Mouse (Mus musculus) hindlimb bud, embryonic 11.5 days (tissue): Measurements from ENCODE around the gene Leo1.
A peak's percentile ranks its signal among the peaks of the same experiment; 100 is the strongest.

Source experiments
- DNase-seq: peaks from one replicate; pipeline ENCODE4 v3.0.0-alpha.2; 2012; ENCODE audit warnings: low read depth, low spot score; ENCODE audit errors: extremely low spot score

Gene Leo1

GRCm38 (mm10) chr9:75440796-75441666, at the start of gene Leo1:
Gene Leo1 (plus strand): TSS chr9:75441524.
- peak; percentile 74 for DNase-seq

- no peak for DNase-seq
Measured at GRCm38 (mm10) chr9:75393251-75393650, 48.1 kb upstream of the Leo1 start.

- DNase-seq = no peak
Measured at GRCm38 (mm10) chr9:75395971-75396370, 45.4 kb upstream of the Leo1 start.

GRCm38 (mm10) chr9:75399069-75399468, 42.3 kb upstream of the Leo1 start:
- DNase-seq = no peak

GRCm38 (mm10) chr9:75400639-75401038, 40.7 kb upstream of the Leo1 start:
- no peak for DNase-seq

GRCm38 (mm10) chr9:75401593-75402504, 39.5 kb upstream of the Leo1 start:
- no peak for DNase-seq

GRCm38 (mm10) chr9:75403520-75403919, 37.8 kb upstream of the Leo1 start:
- DNase-seq = no peak

GRCm38 (mm10) chr9:75406121-75406520, 35.2 kb upstream of the Leo1 start:
- no peak for DNase-seq

GRCm38 (mm10) chr9:75407803-75408202, 33.5 kb upstream of the Leo1 start:
- DNase-seq = no peak

- DNase-seq = no peak
Measured at GRCm38 (mm10) chr9:75408204-75408826, 33.0 kb upstream of the Leo1 start.

- no peak for DNase-seq
Measured at GRCm38 (mm10) chr9:75409031-75409851, 32.1 kb upstream of the Leo1 start.

- peak; percentile 71 for DNase-seq
Measured at GRCm38 (mm10) chr9:75409852-75410378, 31.4 kb upstream of the Leo1 start, which contains the start of gene Mapk6. Gene Mapk6 (minus strand): TSS chr9:75410005.

- DNase-seq = no peak
Measured at GRCm38 (mm10) chr9:75410868-75411487, 30.3 kb upstream of the Leo1 start.

- no peak for DNase-seq
Measured at GRCm38 (mm10) chr9:75411584-75411983, 29.7 kb upstream of the Leo1 start.

- no peak for DNase-seq
Measured at GRCm38 (mm10) chr9:75413206-75413605, 28.1 kb upstream of the Leo1 start.

GRCm38 (mm10) chr9:75414204-75414603, 27.1 kb upstream of the Leo1 start:
- DNase-seq = no peak

GRCm38 (mm10) chr9:75422251-75422691, 19.1 kb upstream of the Leo1 start:
- DNase-seq = no peak

GRCm38 (mm10) chr9:75423683-75424082, 17.6 kb upstream of the Leo1 start:
- DNase-seq = no peak

GRCm38 (mm10) chr9:75424358-75425150, 16.8 kb upstream of the Leo1 start:
- no peak for DNase-seq
